In genomic region chr9:14821396-14821795, GRCm38 (mm10) we compare ENCODE assay signal across 1 mouse cellular context.
TF ChIP-seq lines count a peak whose summit lies in the region.

No protein-coding gene starts in this region.

TF ChIP-seq in MEL, 35 proteins besides CTCF, POLR2A, EP300 and RAD21 (continued from another document):
- TF ChIP-seq MXI1 (IDR thresholded peaks at IDR 0.05; ENCODE audit: low read depth, low read length) (no peak), ZKSCAN1 (IDR thresholded peaks at IDR 0.05; ENCODE audit: low read depth, low read length) (no peak), CHD1 (IDR thresholded peaks at IDR 0.05; ENCODE audit: low read depth, low read length) (no peak)
TF ChIP-seq in MEL: peak in this region for 1.
